Mouse (Mus musculus): Measurements from ENCODE around the gene Eif2d.
A peak's percentile ranks its signal among the peaks of the same experiment; 100 is the strongest.
"Not testable (repeated sequence)": the region's sequence is repeated elsewhere in the genome, so short reads cannot be mapped to it uniquely, and the experiment has no call there.

Gene Eif2d

GRCm38 (mm10) chr1:131139102-131140095 is 13.6 kb upstream of the Eif2d start:
- peak; percentile 42 for DNase-seq (ENCODE audit: low read depth, low spot score)

GRCm38 (mm10) chr1:131141449-131141848 is 11.5 kb upstream of the Eif2d start:
- no peak for DNase-seq (ENCODE audit: low read depth, low spot score)

- DNase-seq (ENCODE audit: low read depth, low spot score): no peak
Measured at GRCm38 (mm10) chr1:131142472-131142871, 10.5 kb upstream of the Eif2d start.

- DNase-seq (ENCODE audit: low read depth, low spot score): peak; percentile 38
Measured at GRCm38 (mm10) chr1:131145222-131145621, 7.8 kb upstream of the Eif2d start.

- no peak for DNase-seq (ENCODE audit: low read depth, low spot score)
Measured at GRCm38 (mm10) chr1:131146181-131146614, 6.8 kb upstream of the Eif2d start.

- no peak for DNase-seq (ENCODE audit: low read depth, low spot score)
Measured at GRCm38 (mm10) chr1:131149496-131149895, 3.5 kb upstream of the Eif2d start.

GRCm38 (mm10) chr1:131155456-131155855 is 2.5 kb downstream of the Eif2d start:
- DNase-seq (ENCODE audit: low read depth, low spot score): peak; percentile 63

- DNase-seq (ENCODE audit: low read depth, low spot score): not testable (repeated sequence)
Measured at GRCm38 (mm10) chr1:131159573-131160327, 6.8 kb downstream of the Eif2d start.

GRCm38 (mm10) chr1:131161091-131161490 is 8.1 kb downstream of the Eif2d start:
- no peak for DNase-seq (ENCODE audit: low read depth, low spot score)

- no peak for DNase-seq (ENCODE audit: low read depth, low spot score)
Measured at GRCm38 (mm10) chr1:131164427-131164826, 11.4 kb downstream of the Eif2d start.

GRCm38 (mm10) chr1:131167612-131168011 is 14.6 kb downstream of the Eif2d start:
- no peak for DNase-seq (ENCODE audit: low read depth, low spot score)

- no peak for DNase-seq (ENCODE audit: low read depth, low spot score)
Measured at GRCm38 (mm10) chr1:131173001-131173400, 20.0 kb downstream of the Eif2d start.

GRCm38 (mm10) chr1:131173809-131174208 is 20.8 kb downstream of the Eif2d start:
- no peak for DNase-seq (ENCODE audit: low read depth, low spot score)

- no peak for DNase-seq (ENCODE audit: low read depth, low spot score)
Measured at GRCm38 (mm10) chr1:131174299-131174861, 21.4 kb downstream of the Eif2d start.

GRCm38 (mm10) chr1:131175189-131175588 is 22.2 kb downstream of the Eif2d start:
- DNase-seq (ENCODE audit: low read depth, low spot score): no peak

- DNase-seq (ENCODE audit: low read depth, low spot score): no peak
Measured at GRCm38 (mm10) chr1:131175819-131176218, 22.8 kb downstream of the Eif2d start.

GRCm38 (mm10) chr1:131177249-131177648 is 24.3 kb downstream of the Eif2d start:
- DNase-seq (ENCODE audit: low read depth, low spot score): no peak

GRCm38 (mm10) chr1:131178083-131178482 is 25.1 kb downstream of the Eif2d start:
- DNase-seq (ENCODE audit: low read depth, low spot score): no peak

- DNase-seq (ENCODE audit: low read depth, low spot score): no peak
Measured at GRCm38 (mm10) chr1:131180386-131180785, 27.4 kb downstream of the Eif2d start.

GRCm38 (mm10) chr1:131181642-131182527 is 28.9 kb downstream of the Eif2d start:
- DNase-seq (ENCODE audit: low read depth, low spot score): peak; percentile 88

- DNase-seq (ENCODE audit: low read depth, low spot score): peak; percentile 50
Measured at GRCm38 (mm10) chr1:131183201-131183600, 30.2 kb downstream of the Eif2d start.
